Mouse (Mus musculus): ENCODE measurements around the gene 1700023F06Rik.

The 1700023F06Rik gene

GRCm38 (mm10) chr11:103208458-103208857 lies at the start of gene 1700023F06Rik:
Gene 1700023F06Rik (minus strand): TSS chr11:103208558.
- DNase-seq = no peak

- no peak for DNase-seq
These were observed 49.7 kb upstream of the 1700023F06Rik start for GRCm38 (mm10) chr11:103257938-103258481.

GRCm38 (mm10) chr11:103253605-103254004 lies 45.2 kb upstream of the 1700023F06Rik start:
- no peak for DNase-seq

- DNase-seq = no peak
These were observed 44.0 kb upstream of the 1700023F06Rik start for GRCm38 (mm10) chr11:103252380-103252779.

- no peak for DNase-seq
These were observed 42.0 kb upstream of the 1700023F06Rik start for GRCm38 (mm10) chr11:103250324-103250723.

- no peak for DNase-seq
These were observed 41.2 kb upstream of the 1700023F06Rik start for GRCm38 (mm10) chr11:103249509-103249908.

- no peak for DNase-seq
These were observed 40.5 kb upstream of the 1700023F06Rik start for GRCm38 (mm10) chr11:103248837-103249236.

GRCm38 (mm10) chr11:103247504-103248177 lies 39.3 kb upstream of the 1700023F06Rik start:
- peak; percentile 86 for DNase-seq

GRCm38 (mm10) chr11:103246731-103247290 lies 38.5 kb upstream of the 1700023F06Rik start:
- DNase-seq = no peak

GRCm38 (mm10) chr11:103246081-103246730 lies 37.8 kb upstream of the 1700023F06Rik start:
- DNase-seq = no peak

GRCm38 (mm10) chr11:103244856-103245255 lies 36.5 kb upstream of the 1700023F06Rik start:
- DNase-seq = no peak

GRCm38 (mm10) chr11:103240740-103241139 lies 32.4 kb upstream of the 1700023F06Rik start:
- no peak for DNase-seq

GRCm38 (mm10) chr11:103237757-103238156 lies 29.4 kb upstream of the 1700023F06Rik start:
- DNase-seq = no peak

- DNase-seq = no peak
These were observed 28.5 kb upstream of the 1700023F06Rik start for GRCm38 (mm10) chr11:103236903-103237302.

- DNase-seq = no peak
These were observed 28.1 kb upstream of the 1700023F06Rik start for GRCm38 (mm10) chr11:103236431-103236830.

GRCm38 (mm10) chr11:103235702-103236101 lies 27.3 kb upstream of the 1700023F06Rik start:
- no peak for DNase-seq

- no peak for DNase-seq
These were observed 26.1 kb upstream of the 1700023F06Rik start for GRCm38 (mm10) chr11:103234447-103234846.

GRCm38 (mm10) chr11:103232966-103233365 lies 24.6 kb upstream of the 1700023F06Rik start:
- DNase-seq = peak; percentile 84

GRCm38 (mm10) chr11:103231367-103231766 lies 23.0 kb upstream of the 1700023F06Rik start:
- DNase-seq = no peak

- no peak for DNase-seq
These were observed 22.3 kb upstream of the 1700023F06Rik start for GRCm38 (mm10) chr11:103230626-103231025.

- no peak for DNase-seq
These were observed 21.2 kb upstream of the 1700023F06Rik start for GRCm38 (mm10) chr11:103229608-103230007.

GRCm38 (mm10) chr11:103223951-103224456 lies 15.6 kb upstream of the 1700023F06Rik start:
- DNase-seq = no peak

- no peak for DNase-seq
These were observed 15.1 kb upstream of the 1700023F06Rik start for GRCm38 (mm10) chr11:103223444-103223843.
